Mouse (Mus musculus): ENCODE data around the gene Noct.
"Not testable (repeated sequence)": the region's sequence is repeated elsewhere in the genome, so short reads cannot be mapped to it uniquely, and the experiment has no call there.

Noct gene

GRCm38 (mm10) chr3:51204897-51205296 lies 19.4 kb upstream of the Noct start:
- in situ Hi-C loops (cut with MboI, MseI) = no loop called here

GRCm38 (mm10) chr3:51206521-51206920 lies 17.7 kb upstream of the Noct start:
- in situ Hi-C loops (cut with MboI, MseI) = no loop called here

- in situ Hi-C loops (cut with MboI, MseI) = no loop called here
Observed at GRCm38 (mm10) chr3:51208633-51209032, 15.6 kb upstream of the Noct start.

GRCm38 (mm10) chr3:51209503-51210314 lies 14.5 kb upstream of the Noct start:
- in situ Hi-C loops (cut with MboI, MseI) = no loop called here

- in situ Hi-C loops (cut with MboI, MseI) = no loop called here
Observed at GRCm38 (mm10) chr3:51210485-51210884, 13.8 kb upstream of the Noct start.

- in situ Hi-C loops (cut with MboI, MseI) = no loop called here
Observed at GRCm38 (mm10) chr3:51213111-51213510, 11.1 kb upstream of the Noct start.

- in situ Hi-C loops (cut with MboI, MseI) = no loop called here
Observed at GRCm38 (mm10) chr3:51215681-51216080, 8.6 kb upstream of the Noct start.

GRCm38 (mm10) chr3:51216351-51216750 lies 7.9 kb upstream of the Noct start:
- in situ Hi-C loops (cut with MboI, MseI) = not testable (repeated sequence)

GRCm38 (mm10) chr3:51218385-51218784 lies 5.9 kb upstream of the Noct start:
- in situ Hi-C loops (cut with MboI, MseI) = not testable (repeated sequence)

GRCm38 (mm10) chr3:51219213-51219612 lies 5.0 kb upstream of the Noct start:
- in situ Hi-C loops (cut with MboI, MseI) = no loop called here

- in situ Hi-C loops (cut with MboI, MseI) = no loop called here
Observed at GRCm38 (mm10) chr3:51220846-51221245, 3.4 kb upstream of the Noct start.

GRCm38 (mm10) chr3:51221847-51222246 lies 2.4 kb upstream of the Noct start:
- in situ Hi-C loops (cut with MboI, MseI) = no loop called here

GRCm38 (mm10) chr3:51222302-51222701 lies 1.9 kb upstream of the Noct start:
- in situ Hi-C loops (cut with MboI, MseI) = no loop called here

GRCm38 (mm10) chr3:51222834-51223460 lies 1.3 kb upstream of the Noct start:
- in situ Hi-C loops (cut with MboI, MseI) = no loop called here

GRCm38 (mm10) chr3:51223556-51223955 lies 691 bp upstream of the Noct start:
- in situ Hi-C loops (cut with MboI, MseI) = no loop called here

GRCm38 (mm10) chr3:51225226-51225750 lies 1.0 kb downstream of the Noct start:
- in situ Hi-C loops (cut with MboI, MseI) = no loop called here

- in situ Hi-C loops (cut with MboI, MseI) = no loop called here
Observed at GRCm38 (mm10) chr3:51225979-51226378, 1.7 kb downstream of the Noct start.

- in situ Hi-C loops (cut with MboI, MseI) = no loop called here
Observed at GRCm38 (mm10) chr3:51226601-51227000, 2.4 kb downstream of the Noct start.

- in situ Hi-C loops (cut with MboI, MseI) = no loop called here
Observed at GRCm38 (mm10) chr3:51228038-51228820, 4.0 kb downstream of the Noct start.

- in situ Hi-C loops (cut with MboI, MseI) = no loop called here
Observed at GRCm38 (mm10) chr3:51228821-51229205, 4.6 kb downstream of the Noct start.

- in situ Hi-C loops (cut with MboI, MseI) = no loop called here
Observed at GRCm38 (mm10) chr3:51229226-51229625, 5.0 kb downstream of the Noct start.
